Mouse (Mus musculus): ENCODE measurements around the gene AI837181.

AI837181 gene

DNA sequence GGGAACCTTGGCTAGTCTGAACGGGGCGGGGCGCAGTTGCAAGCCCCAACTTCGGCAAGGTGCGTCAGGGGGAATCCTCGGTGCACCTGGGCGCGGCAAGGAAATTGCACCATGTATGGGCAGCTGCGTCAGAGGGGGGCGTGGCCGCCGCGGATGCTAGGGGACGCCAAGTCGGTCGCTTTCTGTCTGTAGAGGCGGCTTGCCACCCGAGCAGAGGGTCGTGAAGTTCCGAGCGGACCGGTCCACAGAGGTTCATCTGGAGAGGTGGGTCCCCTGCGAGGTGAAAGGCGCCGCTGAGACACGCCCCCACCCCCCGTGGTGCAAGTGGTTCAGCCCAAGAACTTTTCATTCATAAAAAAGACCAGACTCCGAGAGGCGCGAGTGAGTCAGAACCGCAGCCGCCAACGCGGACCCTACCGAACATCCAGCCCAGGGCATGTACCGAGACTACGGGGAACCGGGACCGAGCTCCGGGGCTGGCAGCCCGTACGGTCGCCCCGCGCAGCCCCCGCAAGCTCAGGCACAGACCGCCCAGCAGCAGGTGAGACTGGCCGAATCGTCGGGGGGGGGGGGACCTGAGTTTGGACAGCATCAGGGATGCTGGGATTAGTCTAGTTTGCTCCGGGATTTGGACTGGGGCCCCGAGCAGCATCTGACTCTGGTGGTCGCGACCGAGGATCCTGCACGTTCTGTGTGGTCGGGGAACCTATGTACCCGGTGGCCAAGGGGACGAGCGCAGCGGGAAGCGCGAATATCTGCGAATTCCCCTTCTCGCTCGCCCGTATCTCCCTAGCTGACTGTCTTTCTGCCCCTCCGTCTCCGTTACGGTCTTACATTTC is 22.8 kb downstream of the AI837181 start, which contains the start of gene Fosl1:
TSS of gene Fosl1 (plus strand) at position 33 of the 839 bp plus-strand sequence.
- peak; percentile 68 for DNase-seq (ENCODE audit: low spot score)

DNA sequence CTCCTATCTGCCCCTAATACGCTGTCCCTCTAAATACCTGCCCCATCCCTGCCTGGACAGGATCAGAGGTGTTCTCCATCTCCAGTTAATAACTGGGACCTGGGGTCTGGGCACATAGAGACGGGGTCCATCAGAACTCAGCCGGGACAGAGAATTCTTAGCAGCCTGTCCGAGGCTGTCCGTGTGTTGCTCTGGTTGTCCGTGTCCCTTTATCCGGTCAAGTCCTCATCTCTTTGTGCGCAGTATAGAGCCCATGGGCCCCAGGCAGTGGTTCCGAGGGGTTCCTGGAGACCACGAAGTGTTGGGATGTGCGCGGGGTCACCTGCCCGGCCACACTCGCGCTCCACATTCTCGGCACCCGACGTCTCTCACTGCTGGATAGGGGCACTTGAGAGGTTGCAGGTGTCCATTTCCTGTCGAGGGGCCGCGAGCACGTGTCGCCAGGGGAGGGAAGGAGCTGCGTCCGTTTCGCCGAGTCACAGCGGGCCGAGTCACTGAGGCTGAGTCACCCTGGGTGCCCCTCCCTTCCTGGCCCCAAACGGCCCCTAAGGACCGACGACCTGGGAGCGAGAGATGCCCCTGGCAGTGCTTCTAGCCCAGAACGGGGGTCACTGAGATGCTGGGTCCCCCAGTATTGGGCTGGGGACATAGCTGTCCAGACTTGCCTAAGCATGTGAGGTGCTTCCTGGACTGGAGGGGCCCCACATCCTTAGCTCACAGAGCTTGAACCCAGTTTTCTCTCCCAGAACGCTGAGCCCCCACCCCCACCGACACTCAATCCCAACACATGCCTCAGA is 23.6 kb downstream of the AI837181 start:
- no peak for DNase-seq (ENCODE audit: low spot score)

GRCm38 (mm10) chr19:5449673-5450072 is 24.7 kb downstream of the AI837181 start:
- DNase-seq (ENCODE audit: low spot score): no peak

GRCm38 (mm10) chr19:5451766-5452165 is 26.8 kb downstream of the AI837181 start:
- DNase-seq (ENCODE audit: low spot score): no peak

GRCm38 (mm10) chr19:5455037-5455436 is 30.1 kb downstream of the AI837181 start:
- DNase-seq (ENCODE audit: low spot score): no peak

DNA sequence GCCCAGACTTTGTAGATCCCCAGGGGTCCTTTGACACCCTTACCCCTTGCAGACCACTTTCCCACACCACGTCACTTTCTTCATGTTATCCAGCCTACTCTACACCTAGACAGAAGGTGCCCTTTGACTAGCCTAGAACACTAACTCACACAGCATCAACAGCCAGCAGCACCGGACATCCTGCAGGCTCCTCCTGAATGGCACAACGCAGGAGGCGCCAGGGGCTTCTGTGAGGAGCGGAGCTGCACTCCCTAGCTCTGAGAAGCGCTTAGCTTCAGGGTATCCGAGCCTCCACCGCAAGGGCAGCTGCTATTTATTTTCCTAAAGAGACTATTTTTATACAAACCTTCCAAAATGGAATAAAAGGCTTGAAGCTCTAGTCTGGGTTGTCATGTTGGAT is 30.6 kb downstream of the AI837181 start:
- no peak for DNase-seq (ENCODE audit: low spot score)

DNA sequence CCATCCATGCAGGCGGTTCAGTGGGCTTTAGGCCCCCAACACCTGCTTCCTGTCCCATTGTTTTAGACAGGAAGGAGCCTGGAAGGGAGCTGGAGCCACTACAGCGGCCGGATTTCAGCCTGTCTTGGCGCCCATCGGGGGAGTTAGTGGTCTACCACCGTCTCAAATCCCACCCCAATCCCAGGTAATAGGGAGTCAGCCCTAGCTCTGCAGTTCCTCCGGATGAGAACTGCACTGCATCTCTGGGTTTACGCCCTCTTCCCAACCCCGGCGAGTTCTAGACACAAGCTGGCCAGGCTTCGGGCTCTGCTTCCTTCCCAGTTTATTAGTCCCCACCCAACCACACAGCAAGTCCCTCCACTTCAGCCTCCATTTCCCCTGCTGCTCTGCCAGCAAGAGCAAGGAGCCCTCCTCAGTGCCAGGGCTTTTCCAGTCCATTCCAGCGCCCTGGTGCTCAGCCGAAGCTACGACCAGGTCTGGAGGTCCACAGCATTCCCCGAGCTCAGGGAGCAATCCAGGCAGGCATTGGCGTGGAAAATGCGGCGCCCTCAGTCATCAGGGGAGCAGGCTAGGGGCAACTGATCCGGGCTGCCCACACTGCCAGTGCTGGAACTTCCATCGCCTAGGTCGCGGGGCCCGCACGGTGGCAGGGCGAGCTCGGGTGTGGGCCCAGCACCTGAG is 31.4 kb downstream of the AI837181 start:
- peak; percentile 44 for DNase-seq (ENCODE audit: low spot score)

- peak; percentile 98 for DNase-seq (ENCODE audit: low spot score)
Observed at GRCm38 (mm10) chr19:5456922-5457745, 32.2 kb downstream of the AI837181 start.

- DNase-seq (ENCODE audit: low spot score): no peak
Observed at GRCm38 (mm10) chr19:5457746-5458442, 33.0 kb downstream of the AI837181 start, which contains the start of gene Ccdc85b. TSS of gene Ccdc85b (minus strand) at chr19:5457894.

- DNase-seq (ENCODE audit: low spot score): no peak
Observed at GRCm38 (mm10) chr19:5459019-5459418, 34.1 kb downstream of the AI837181 start.

GRCm38 (mm10) chr19:5459896-5460295 is 35.0 kb downstream of the AI837181 start:
- no peak for DNase-seq (ENCODE audit: low spot score)

- peak; percentile 95 for DNase-seq (ENCODE audit: low spot score)
Observed at GRCm38 (mm10) chr19:5460465-5460911, 35.5 kb downstream of the AI837181 start, which contains the start of gene Fibp. TSS of gene Fibp (plus strand) at chr19:5460615.

DNA sequence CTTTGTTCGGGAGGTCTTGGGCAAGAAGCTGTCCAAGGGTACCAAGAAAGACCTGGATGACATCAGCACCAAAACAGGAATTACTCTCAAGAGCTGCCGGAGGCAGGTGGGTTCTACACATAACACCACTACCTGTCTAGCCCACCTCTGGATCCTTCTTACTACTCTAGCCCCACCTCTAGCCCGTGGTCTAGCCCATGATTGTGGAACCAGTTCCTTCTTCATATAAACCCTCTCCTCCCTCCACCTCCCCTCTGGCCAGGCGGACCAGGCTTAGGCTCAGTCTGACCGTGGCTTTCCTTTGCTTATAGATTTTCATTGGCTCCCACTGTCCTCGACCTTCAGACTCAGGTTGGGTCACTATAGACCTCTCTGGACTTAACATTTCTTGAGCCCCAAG is 36.5 kb downstream of the AI837181 start:
- DNase-seq (ENCODE audit: low spot score): no peak

- no peak for DNase-seq (ENCODE audit: low spot score)
Observed at GRCm38 (mm10) chr19:5463212-5463611, 38.3 kb downstream of the AI837181 start.

GRCm38 (mm10) chr19:5463791-5464562 is 39.0 kb downstream of the AI837181 start:
- peak; percentile 87 for DNase-seq (ENCODE audit: low spot score)

DNA sequence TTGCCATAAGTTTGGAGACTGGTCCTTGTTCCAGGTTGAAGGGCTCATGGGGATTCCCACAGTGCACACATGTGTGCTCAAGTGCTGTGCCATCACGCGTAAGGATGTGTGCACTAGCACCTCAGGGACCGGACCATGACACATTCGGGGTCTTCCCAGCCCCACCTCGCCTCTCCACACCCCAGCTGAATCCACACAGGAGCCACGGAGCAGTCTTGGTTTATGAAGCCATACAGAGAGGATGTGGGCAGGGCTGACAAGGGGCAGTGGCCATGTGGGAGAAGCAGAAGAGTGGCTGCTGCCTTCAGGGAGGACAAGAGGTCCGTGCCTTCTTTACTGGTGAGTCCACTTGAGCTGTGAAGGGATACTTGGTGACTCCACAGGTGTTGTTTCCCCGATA is 40.1 kb downstream of the AI837181 start:
- no peak for DNase-seq (ENCODE audit: low spot score)

DNA sequence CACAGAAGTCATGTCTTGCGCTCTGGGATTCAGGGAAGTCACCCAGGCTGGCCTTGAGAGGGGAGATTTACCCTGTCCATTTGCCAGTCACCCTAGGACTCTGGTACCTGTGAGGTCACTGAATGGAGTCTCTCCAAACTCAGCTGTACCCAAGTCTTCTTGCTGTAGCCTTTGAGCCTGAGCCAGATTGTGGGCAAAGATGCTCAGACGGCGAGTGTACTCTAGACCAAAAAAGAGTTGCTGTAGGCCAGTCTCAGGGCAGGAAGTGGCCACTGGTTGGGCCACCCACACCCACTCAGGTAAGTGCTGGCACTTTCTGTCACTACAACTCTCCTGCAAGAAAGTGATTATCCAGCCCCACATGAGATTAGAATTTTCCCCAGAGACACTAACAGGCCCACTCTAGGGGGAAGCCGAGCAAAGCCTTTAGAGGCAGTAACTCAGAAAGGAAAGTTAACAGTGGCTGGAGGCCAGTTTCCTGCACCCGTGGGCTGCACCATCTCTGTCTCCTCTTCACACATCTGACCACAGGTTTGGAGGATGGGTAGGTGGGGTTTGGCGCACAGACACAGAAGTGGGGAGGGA is 42.1 kb downstream of the AI837181 start:
- no peak for DNase-seq (ENCODE audit: low spot score)

DNA sequence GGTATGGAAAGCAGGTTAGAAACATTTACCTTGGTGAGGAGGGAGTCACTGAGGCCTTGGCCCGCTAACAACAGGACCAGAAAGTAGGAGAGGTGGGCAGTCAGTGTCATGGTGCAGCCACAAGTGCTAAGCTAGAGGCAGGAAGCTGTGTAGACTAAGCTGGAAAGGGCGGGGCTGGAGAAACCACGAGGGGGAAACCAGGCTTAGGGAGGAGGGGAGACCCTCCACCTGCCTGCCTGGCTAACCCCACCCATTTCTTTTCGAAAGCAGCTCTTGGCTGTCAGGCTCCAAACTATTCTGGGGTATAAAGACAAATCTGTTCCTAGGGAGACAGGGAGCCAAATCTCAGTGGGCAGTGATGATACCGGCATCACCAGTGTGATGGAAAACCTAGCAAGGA is 43.4 kb downstream of the AI837181 start, which contains the start of gene Ctsw:
TSS of gene Ctsw (minus strand) at position 134 of the 400 bp plus-strand sequence.
- DNase-seq (ENCODE audit: low spot score): no peak

DNA sequence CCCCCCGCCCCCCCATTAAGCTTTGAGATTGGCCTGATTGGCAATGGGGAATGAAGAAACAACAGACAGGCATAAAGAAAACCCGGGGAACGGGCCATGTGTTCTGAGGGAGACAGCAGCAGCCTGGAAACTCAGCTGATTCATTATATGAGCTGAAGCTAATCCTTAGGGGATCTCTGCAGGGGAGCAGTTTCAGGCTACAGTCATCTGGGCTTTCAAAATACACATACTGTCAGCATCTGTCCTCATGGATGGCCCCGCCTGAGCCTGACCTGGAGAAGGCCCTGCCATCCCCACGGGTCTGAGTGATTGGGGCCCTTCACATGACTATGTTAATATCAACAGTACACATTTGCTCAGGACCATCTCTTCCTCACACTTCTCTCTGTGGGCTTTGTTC is 46.9 kb downstream of the AI837181 start:
- DNase-seq (ENCODE audit: low spot score): no peak

All from embryo, embryonic 10.5 days (tissue).